Mouse (Mus musculus) C2C12 (cell line): ENCODE results near the gene Spsb4. TPM values are rescaled to one million over a fixed set of nuclear protein-coding genes. Genes with fewer than 3 reads are reported as not detected.

Experiments
- H3K27me3 ChIP-seq: one replicate; pipeline ENCODE4 v1.6.1; 2011; ENCODE audit not compliant: control insufficient read depth, insufficient read depth, insufficient read length
- H3K36me3 ChIP-seq: one replicate; pipeline ENCODE4 v1.6.1; 2011; ENCODE audit not compliant: control insufficient read depth, insufficient read depth
- H3K4me3 ChIP-seq: one replicate; pipeline ENCODE4 v1.5.1; 2011; ENCODE audit warnings: mild to moderate bottlenecking, control low read depth; ENCODE audit not compliant: poor library complexity, insufficient read depth, severe bottlenecking
- H3K79me2 ChIP-seq: one replicate; pipeline ENCODE4 v1.6.1; 2011; ENCODE audit not compliant: control insufficient read depth, insufficient read depth
- H3K79me3 ChIP-seq: one replicate; pipeline ENCODE4 v1.6.1; 2011; ENCODE audit warnings: low read depth, control low read depth
- H3ac ChIP-seq: one replicate; pipeline ENCODE3; 2011; ENCODE audit warnings: low read depth; ENCODE audit not compliant: control insufficient read depth, insufficient read length
- CEBPB ChIP-seq: IDR thresholded peaks from one replicate; pipeline ENCODE4 v1.6.1; 2011; ENCODE audit warnings: low read depth, mild to moderate bottlenecking, control low read depth, moderate library complexity
- CTCF ChIP-seq: IDR thresholded peaks from one replicate; pipeline ENCODE4 v1.5.1; 2011; ENCODE audit not compliant: control insufficient read depth, insufficient read depth, insufficient read length
- FOSL1 ChIP-seq: IDR thresholded peaks from one replicate; pipeline ENCODE4 v1.8.0; 2011; ENCODE audit warnings: mild to moderate bottlenecking, low read length; ENCODE audit not compliant: poor library complexity, insufficient read depth, severe bottlenecking
- MAX ChIP-seq: IDR thresholded peaks from one replicate; pipeline ENCODE4 v1.6.1; 2011; ENCODE audit warnings: mild to moderate bottlenecking, control low read depth
- MYOD1 ChIP-seq: IDR thresholded peaks from one replicate; pipeline ENCODE4 v1.6.1; 2011; ENCODE audit warnings: low read depth; ENCODE audit not compliant: control insufficient read depth, insufficient read length
- MYOG ChIP-seq: IDR thresholded peaks from one replicate; pipeline ENCODE4 v1.6.1; 2011; ENCODE audit not compliant: control insufficient read depth, insufficient read length; ENCODE audit errors: extremely low read depth
- USF1 ChIP-seq: IDR thresholded peaks from one replicate; pipeline ENCODE4 v1.6.1; 2011; ENCODE audit warnings: low read depth, mild to moderate bottlenecking, control low read depth, moderate library complexity
- polyA plus RNA-seq: library from polyadenylated mRNA; unstranded; fragments of >200 nt; fragmentation: generic; extraction: Trizol; gene quantifications from one replicate; pipeline ENCODE4 v1.2.1, GENCODE M21; 2012; ENCODE audit warnings: missing spikeins

Gene Spsb4
- polyA plus RNA-seq, 1 experiment = 1.6 TPM

GRCm38 (mm10) chr9:96908737-96909136, 109.9 kb downstream of the Spsb4 start:
- TF ChIP-seq MAX (no peak), CEBPB (no peak), FOSL1 (no peak), MYOD1 (no peak)
- Histone ChIP-seq H3K36me3 (no peaks in the 10 kb centered on the region), H3ac (no peak overlapping the region), H3K27me3 (peaks cover 28% of the 10 kb centered on the region), H3K4me3 (no peak overlapping the region), H3K79me2 (no peaks in the 10 kb centered on the region), H3K79me3 (no peaks in the 10 kb centered on the region)

GRCm38 (mm10) chr9:96904360-96905355, 114.0 kb downstream of the Spsb4 start:
- no peak overlapping the region for H3ac ChIP-seq
- no peaks in the 10 kb centered on the region for H3K79me3 ChIP-seq
- TF ChIP-seq USF1 = no peak
- TF ChIP-seq MAX = no peak
- TF ChIP-seq CEBPB = no peak
- TF ChIP-seq CTCF = no peak
- TF ChIP-seq MYOG = no peak
- TF ChIP-seq FOSL1 = no peak
- TF ChIP-seq MYOD1 = no peak
- H3K4me3 ChIP-seq = no peak overlapping the region
- no peaks in the 10 kb centered on the region for H3K79me2 ChIP-seq
- no peaks in the 10 kb centered on the region for H3K36me3 ChIP-seq
- peaks cover 19% of the 10 kb centered on the region for H3K27me3 ChIP-seq

- Histone ChIP-seq H3ac (no peak overlapping the region), H3K27me3 (no peaks in the 10 kb centered on the region), H3K36me3 (no peaks in the 10 kb centered on the region), H3K79me3 (no peaks in the 10 kb centered on the region), H3K79me2 (no peaks in the 10 kb centered on the region), H3K4me3 (no peak overlapping the region)
- no peak for TF ChIP-seq MAX
- TF ChIP-seq CTCF = no peak
Measured at GRCm38 (mm10) chr9:96899717-96900116, 118.9 kb downstream of the Spsb4 start.

GRCm38 (mm10) chr9:96899004-96899403, 119.6 kb downstream of the Spsb4 start:
- TF ChIP-seq CEBPB (peak; percentile 22), CTCF (no peak), MYOG (no peak), MYOD1 (peak; percentile 72), MAX (no peak), USF1 (no peak), FOSL1 (no peak)
- Histone ChIP-seq H3K79me2 (no peaks in the 10 kb centered on the region), H3K36me3 (no peaks in the 10 kb centered on the region), H3K4me3 (no peak overlapping the region), H3ac (no peak overlapping the region), H3K79me3 (no peaks in the 10 kb centered on the region), H3K27me3 (no peaks in the 10 kb centered on the region)

- Histone ChIP-seq H3ac (no peak overlapping the region), H3K79me2 (no peaks in the 10 kb centered on the region)
- TF ChIP-seq CEBPB (no peak), USF1 (no peak), MYOD1 (no peak), CTCF (no peak), FOSL1 (no peak), MAX (no peak), MYOG (no peak)
Measured at GRCm38 (mm10) chr9:96896690-96897089, 122.0 kb downstream of the Spsb4 start.

GRCm38 (mm10) chr9:96893582-96893981, 125.1 kb downstream of the Spsb4 start:
- no peaks in the 10 kb centered on the region for H3K36me3 ChIP-seq
- no peaks in the 10 kb centered on the region for H3K27me3 ChIP-seq
- H3K79me3 ChIP-seq = no peaks in the 10 kb centered on the region
- no peak overlapping the region for H3K4me3 ChIP-seq
- TF ChIP-seq CEBPB (peak; percentile 85), MAX (no peak)
- H3ac ChIP-seq = no peak overlapping the region
- H3K79me2 ChIP-seq = no peaks in the 10 kb centered on the region

More at GRCm38 (mm10) chr9:96896690-96897089, 122.0 kb downstream of the Spsb4 start:
- Histone ChIP-seq H3K4me3 (no peak overlapping the region), H3K27me3 (no peaks in the 10 kb centered on the region), H3K36me3 (no peaks in the 10 kb centered on the region), H3K79me3 (no peaks in the 10 kb centered on the region)

Other genes with a start within 250 kb of the Spsb4 start
- 7.5 TPM for gene Pxylp1, start 126.2 kb downstream of the Spsb4 start, polyA plus RNA-seq
- 4.9 TPM for gene Slc25a36, start 92.3 kb upstream of the Spsb4 start, polyA plus RNA-seq